Mouse (Mus musculus) ovary, postnatal 10 days (tissue): ENCODE measurements around the gene Tprgl.

Source experiments
- DNase-seq: peaks from one replicate; pipeline ENCODE4 v3.0.0; 2022; ENCODE audit warnings: low spot score

The Tprgl gene

DNA sequence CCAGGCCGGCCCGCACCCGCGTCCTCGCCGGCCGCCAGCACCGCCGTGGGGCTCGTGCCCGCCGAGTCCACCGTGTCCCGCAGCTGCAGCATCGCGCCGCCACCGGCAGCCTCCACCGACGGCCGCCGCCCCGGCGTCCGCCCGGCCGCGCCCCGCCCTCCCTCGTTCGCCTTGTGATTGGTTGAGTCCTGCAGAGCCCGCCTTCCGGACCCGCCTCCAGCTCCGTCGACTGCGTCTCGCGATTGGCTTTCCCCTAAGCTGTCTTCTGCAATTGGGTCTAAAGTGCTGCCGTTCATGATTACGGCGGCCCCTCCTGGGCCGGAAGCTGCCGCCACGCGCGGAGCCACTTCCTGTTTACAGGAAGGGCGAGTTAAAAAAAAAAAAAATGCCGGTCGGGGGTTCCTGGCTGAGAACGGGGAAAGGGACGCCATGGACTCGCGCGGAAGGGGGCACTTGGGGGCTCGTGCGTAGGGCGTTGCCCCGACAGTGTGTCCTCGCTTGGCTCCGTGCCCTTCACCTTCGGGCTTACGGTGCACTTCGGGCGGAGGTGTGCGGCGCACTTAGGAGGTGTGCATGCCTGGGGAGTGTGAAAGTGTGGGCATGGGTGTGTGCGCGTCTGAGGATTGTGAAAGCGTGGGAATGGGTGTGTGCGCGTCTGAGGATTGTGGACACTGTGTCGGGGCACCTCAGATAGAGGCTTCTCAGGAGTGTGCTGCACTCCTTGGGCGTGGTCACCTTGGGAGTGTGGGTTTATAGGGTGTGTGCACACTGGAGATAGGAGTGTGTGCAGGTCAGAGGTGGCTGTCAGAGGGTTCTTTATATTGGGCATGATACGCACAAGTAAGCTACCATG lies at the start of gene Tprgl:
TSS of gene Tprgl (minus strand) at position 129 of the 853 bp plus-strand sequence.
- DNase-seq, result peak; percentile 85

- no peak for DNase-seq
Measured at GRCm38 (mm10) chr4:154209825-154210224, 49.4 kb upstream of the Tprgl start.

- no peak for DNase-seq
Measured at GRCm38 (mm10) chr4:154209054-154209453, 48.6 kb upstream of the Tprgl start.

DNA sequence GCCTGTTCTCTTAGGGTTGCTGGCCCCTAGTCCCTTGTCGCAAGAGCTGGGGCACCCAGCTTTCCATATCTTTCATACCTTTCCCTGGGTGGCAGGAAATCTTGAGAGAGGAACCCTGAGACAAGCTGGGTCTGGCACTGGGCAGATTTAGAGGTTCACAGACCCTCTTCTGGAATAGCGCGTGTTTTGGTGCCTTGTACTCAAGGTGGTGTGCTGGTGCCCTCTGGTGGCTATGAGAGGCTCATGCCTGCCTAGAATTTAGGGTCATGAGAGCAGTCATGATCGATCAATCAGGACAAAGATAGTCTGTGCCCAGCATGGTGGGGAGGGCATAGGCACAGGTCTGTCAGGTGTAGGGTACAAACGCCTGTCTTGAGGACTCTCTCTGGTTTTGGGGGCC lies 46.8 kb upstream of the Tprgl start:
- no peak for DNase-seq

GRCm38 (mm10) chr4:154205392-154205791 lies 44.9 kb upstream of the Tprgl start:
- DNase-seq, result no peak

GRCm38 (mm10) chr4:154204532-154204931 lies 44.1 kb upstream of the Tprgl start:
- DNase-seq, result no peak

DNA sequence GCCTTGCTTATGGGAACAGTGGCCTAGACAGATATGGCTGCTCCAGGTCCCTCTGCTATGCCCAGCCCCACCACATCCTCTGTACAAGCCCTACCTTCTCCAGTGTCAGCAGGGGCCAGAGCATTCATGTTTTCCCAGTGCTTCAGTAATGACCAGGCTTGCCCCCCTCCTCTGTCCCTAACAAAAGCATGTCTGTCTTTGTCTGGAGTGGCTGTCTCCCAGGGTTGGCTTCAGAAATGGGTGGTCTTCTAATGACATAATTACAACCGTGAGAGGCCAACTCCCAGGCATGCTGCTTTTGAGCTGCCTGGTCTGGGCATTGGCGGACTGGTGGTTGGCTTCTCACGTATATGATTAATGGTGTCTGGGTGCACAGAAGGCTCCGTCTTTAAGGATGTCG lies 41.0 kb upstream of the Tprgl start:
- no peak for DNase-seq

GRCm38 (mm10) chr4:154198377-154198961 lies 38.0 kb upstream of the Tprgl start:
- DNase-seq, result no peak

DNA sequence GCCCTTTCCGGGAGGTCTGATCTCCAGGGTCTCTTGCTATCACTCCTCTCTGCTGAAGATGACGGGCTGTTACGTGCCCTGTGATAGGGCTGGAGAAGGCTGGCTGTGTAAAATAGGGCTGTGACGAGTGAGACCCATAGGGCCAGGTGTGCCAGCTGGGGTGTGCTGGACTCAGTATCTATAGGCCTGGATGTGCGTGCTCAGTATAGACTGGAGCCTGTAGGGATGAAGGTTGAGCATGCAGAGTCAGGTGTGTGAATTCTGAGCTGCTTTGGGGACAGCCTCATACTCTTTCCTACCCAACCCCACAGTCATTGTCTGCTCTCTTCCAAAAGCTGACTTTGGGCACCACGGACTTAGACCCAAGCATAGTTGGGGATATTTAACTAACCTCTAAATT lies 37.5 kb upstream of the Tprgl start:
- DNase-seq, result no peak

GRCm38 (mm10) chr4:154188948-154189347 lies 28.5 kb upstream of the Tprgl start:
- DNase-seq, result no peak

GRCm38 (mm10) chr4:154186002-154186537 lies 25.6 kb upstream of the Tprgl start:
- no peak for DNase-seq

DNA sequence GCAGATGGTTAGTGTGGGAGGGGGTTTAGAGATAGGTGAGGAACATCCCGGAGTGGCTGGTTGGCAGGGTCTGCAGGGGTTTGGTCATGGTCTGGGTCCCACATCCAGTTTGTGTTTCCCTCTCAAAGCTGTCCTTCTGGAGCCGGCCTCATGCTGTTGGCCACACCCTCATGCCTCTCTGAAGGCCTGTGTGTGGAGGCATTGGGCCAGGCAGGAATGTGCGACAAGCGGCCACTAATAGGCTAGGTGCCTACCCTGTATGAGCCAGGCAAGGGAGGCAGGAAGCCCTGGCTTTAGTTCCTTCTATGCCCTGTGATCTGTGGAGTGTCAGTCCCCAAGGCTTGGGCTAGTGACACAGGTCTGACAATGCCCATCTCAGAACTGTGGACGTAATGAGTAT lies 24.5 kb upstream of the Tprgl start:
- no peak for DNase-seq

DNA sequence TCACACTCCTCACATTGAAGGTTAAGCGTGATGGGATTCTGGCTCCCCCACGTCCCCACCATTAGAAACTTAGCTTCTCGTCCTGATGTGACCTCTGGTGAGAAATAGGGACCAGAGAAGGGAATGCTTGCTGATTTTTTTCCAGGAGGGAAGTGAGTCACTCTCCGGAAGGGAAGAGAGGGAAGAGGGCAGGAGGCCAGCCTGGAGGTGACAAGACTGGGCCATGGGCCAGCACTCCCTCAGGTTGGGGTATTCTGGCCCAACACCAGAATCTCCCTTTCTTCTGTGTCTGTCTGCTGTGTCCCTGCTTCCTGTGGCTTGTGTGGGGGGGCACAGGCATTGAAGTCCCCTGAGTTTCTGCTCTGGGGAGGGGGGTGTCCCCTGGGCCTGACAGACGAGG lies 23.1 kb upstream of the Tprgl start:
- DNase-seq, result no peak

GRCm38 (mm10) chr4:154181001-154181400 lies 20.5 kb upstream of the Tprgl start:
- DNase-seq, result no peak

GRCm38 (mm10) chr4:154177257-154177656 lies 16.8 kb upstream of the Tprgl start:
- no peak for DNase-seq

DNA sequence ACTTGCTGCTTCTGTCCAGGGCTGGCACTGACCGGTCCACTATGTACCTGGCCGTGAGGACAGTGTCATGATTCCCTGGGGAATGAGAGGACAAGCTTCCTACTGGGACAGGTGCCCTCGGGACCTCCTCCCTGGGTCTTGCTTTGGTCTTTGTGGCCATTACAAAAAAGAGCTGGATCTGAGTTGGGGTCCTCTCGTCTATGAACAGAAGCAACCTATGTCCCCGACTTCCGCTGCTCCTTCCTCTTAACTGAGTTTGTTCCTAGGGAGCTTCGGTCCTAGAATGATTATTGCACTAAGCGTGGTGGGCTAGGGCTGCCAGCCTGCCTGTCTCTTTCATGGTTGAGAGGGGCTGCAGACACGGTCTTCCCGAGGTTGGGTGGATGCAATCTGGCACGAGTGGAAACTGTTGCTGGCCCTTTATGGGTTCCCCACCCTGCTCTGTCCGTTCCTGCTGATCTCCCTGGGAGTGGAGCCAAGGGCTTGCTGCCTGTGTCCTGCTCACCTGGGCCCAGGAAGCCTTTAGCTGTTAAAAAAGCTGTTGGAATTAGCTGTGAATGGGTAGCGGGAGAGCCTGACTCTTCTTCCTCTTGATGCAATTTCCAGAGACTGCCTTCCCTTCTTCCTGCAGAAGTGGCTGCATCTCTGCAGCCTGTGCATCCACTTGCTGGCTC lies 11.6 kb upstream of the Tprgl start:
- DNase-seq, result no peak

- no peak for DNase-seq
Measured at GRCm38 (mm10) chr4:154171151-154171930, 10.9 kb upstream of the Tprgl start.

DNA sequence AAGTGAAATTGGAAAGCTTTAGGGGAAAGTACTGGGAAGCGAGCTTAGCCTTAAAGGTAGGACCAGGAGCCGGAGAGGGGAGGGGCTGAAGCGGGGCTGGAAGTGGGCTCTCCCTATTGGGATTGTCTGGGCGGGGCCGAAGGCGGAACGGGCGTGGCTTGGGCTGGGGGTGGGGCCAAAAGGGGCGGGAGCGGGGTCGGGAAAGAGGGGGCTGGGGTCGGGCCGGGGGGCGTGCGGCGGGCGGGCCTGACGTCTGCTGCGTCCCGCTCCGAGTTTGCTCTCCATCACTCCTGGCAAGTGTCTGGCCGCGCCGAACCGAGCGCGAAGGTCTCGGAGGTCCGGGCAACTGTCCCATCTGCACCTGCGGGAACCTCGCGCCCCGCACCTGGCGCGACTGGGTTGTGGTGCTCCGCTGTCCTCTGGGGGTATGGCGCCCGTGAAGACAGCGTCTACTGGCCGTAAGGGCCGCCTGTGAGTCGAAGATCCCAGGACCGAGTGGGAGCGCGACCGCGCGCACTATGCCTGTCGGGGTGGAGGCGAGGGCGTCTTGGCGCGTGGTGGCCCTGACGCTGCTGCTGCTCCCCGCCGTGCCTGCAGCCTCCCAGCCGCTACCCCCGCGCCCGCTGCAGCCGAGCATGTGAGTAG lies 10.2 kb upstream of the Tprgl start, which contains the start of gene Megf6:
TSS of gene Megf6 (plus strand) at position 225 of the 645 bp plus-strand sequence.
- DNase-seq, result no peak

DNA sequence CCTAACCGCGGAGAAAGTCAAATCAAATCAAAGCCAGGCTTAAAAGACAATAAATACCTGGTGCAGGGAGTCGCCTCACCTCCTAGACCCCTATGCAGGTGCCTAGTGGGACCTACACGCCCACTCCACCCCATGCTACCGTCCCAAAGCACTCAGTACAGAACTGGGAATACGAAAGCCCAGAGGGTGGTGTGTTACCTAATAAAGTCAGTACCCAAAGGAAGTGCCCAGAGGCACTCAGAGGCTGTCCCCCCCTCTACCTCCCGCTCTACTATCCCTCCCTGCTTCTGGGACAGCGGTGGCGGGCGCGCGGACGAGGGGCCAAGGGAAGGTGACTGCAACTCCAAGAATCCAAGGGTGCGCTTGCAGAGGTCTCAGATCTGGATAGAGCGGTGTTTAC lies 9.6 kb upstream of the Tprgl start:
- DNase-seq, result no peak

GRCm38 (mm10) chr4:154167053-154167452 lies 6.6 kb upstream of the Tprgl start:
- peak; percentile 65 for DNase-seq

DNA sequence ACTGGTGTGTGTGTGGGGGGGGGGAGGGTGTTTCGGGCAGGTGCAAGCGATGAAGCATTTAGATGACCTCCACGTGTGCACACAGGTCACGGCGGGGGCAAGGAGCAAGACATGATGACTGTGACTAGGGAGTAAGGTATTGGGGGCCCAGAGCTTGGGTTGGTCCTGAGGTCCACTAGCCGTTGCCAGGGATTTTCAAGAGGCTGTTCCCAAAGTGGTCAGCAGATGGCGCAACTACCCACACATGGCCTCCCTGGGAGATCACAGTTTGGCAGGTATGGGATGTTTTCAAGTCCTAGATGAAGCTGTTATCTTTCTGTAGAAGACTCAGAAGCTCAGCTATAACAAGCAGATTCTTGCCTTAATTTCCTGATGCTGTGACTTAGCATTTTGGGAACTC lies 2.8 kb upstream of the Tprgl start:
- no peak for DNase-seq
